Mouse (Mus musculus) kidney, postnatal 0 days (tissue): ENCODE data around the gene Aunip. TPM values are rescaled to one million over a fixed set of nuclear protein-coding genes. Genes with fewer than 3 reads are reported as not detected.

Experiments used
- ATAC-seq: fragments of 200-750 bp; cut with Nextera tagmentation; replicated peaks from 2 replicates; pipeline ENCODE4 v1.8.0; 2017; ENCODE audit warnings: low read depth, moderate number of reproducible peaks, moderate TSS enrichment, moderate library complexity; ENCODE audit not compliant: low FRiP score
- DNase-seq: peaks from one replicate; pipeline ENCODE4 v3.0.0-alpha.2; 2016; ENCODE audit warnings: low spot score
- H3K27ac ChIP-seq: fragments of 300-500 bp; sonication (generic); 2 replicates; pipeline ENCODE4 v1.5.1; 2014; ENCODE audit warnings: mild to moderate bottlenecking
- H3K27me3 ChIP-seq: fragments of 300-500 bp; sonication (generic); 2 replicates; pipeline ENCODE4 v1.6.1; 2014; ENCODE audit warnings: low read length, mixed read lengths; ENCODE audit not compliant: insufficient read depth
- H3K36me3 ChIP-seq: fragments of 300-500 bp; sonication (generic); 2 replicates; pipeline ENCODE4 v1.6.1; 2014; ENCODE audit warnings: low read length, mixed read lengths; ENCODE audit not compliant: insufficient read depth
- H3K4me1 ChIP-seq: fragments of 300-500 bp; sonication (generic); replicated peaks from 2 replicates; pipeline ENCODE4 v1.6.1; 2014; ENCODE audit warnings: antibody characterized with exemption, low read length, mixed read lengths; ENCODE audit not compliant: insufficient read depth
- H3K4me2 ChIP-seq: fragments of 300-500 bp; sonication (generic); 2 replicates; pipeline ENCODE4 v1.6.1; 2014; ENCODE audit warnings: mild to moderate bottlenecking, low read length, moderate library complexity, mixed read lengths
- H3K4me3 ChIP-seq: fragments of 300-500 bp; sonication (generic); replicated peaks from 2 replicates; pipeline ENCODE4 v1.5.1; 2014; ENCODE audit warnings: low read depth, low read length
- H3K9ac ChIP-seq: fragments of 300-500 bp; sonication (generic); 2 replicates; pipeline ENCODE4 v1.6.1; 2014; ENCODE audit warnings: low read depth, low read length
- H3K9me3 ChIP-seq: fragments of 300-500 bp; sonication (generic); replicated peaks from 2 replicates; pipeline ENCODE4 v1.6.1; 2016; ENCODE audit warnings: low read length, inconsistent platforms, mixed read lengths
- CTCF ChIP-seq: IDR thresholded peaks from 2 replicates; pipeline ENCODE4 v1.5.1; 2016; ENCODE audit warnings: antibody characterized with exemption, low read depth, mild to moderate bottlenecking, moderate library complexity
- WGBS: fragments of 180-500 bp; shearing (Covaris S2); extraction: QIAGEN DNeasy Blood & Tissue Kit; methylation state at CpG from one replicate; pipeline ENCODE4 v1.1.7; 2014; 5-methylcytosine and 5-hydroxymethylcytosine counted together
- microRNA-seq: library from miRNA; unstranded; fragments of <30 nt; microRNA quantifications from one replicate; pipeline ENCODE4, GENCODE M21; 2016
- polyA plus RNA-seq: library from polyadenylated mRNA; unstranded; fragments of >200 nt; fragmentation: Nextera tagmentation; extraction: Ambion mirVana; gene quantifications from 2 replicates; pipeline ENCODE4 v1.2.1, GENCODE M21; 2015

Gene Aunip
- polyA plus RNA-seq, 1 experiment from 2014 or later, result 5.2 TPM

DNA sequence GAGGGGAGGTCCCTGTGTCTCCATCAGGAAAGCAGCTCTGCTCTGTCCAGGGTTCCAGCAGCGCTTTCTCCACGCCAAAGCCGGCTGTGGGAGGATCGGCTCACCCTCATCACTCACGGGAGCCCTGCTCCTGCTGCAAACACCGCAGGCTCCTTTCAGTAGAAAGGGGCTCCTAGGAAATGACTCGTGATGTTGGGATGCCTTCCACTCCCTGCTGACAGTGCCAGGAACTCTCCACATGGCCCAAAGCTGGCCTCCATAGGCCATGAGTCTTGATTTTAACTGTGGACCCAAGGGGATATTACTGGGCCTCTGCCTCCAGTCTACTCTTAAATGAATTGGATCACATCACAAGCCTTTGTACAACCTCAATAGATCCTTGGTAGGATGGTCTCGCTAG lies 59.0 kb downstream of the Aunip start:
- no peak for ATAC-seq
- WGBS, result 70% methylated on average over 8 of the region's 8 CpGs
- H3K9ac ChIP-seq, result no peak overlapping the region
- no peaks in the 10 kb centered on the region for H3K27me3 ChIP-seq
- H3K9me3 ChIP-seq, result no peaks in the 10 kb centered on the region
- H3K4me1 ChIP-seq, result no peaks in the 10 kb centered on the region
- no peak for DNase-seq
- H3K27ac ChIP-seq, result no peak overlapping the region
- no peaks in the 10 kb centered on the region for H3K36me3 ChIP-seq
- H3K4me3 ChIP-seq, result no peak overlapping the region
- H3K4me2 ChIP-seq, result no peak overlapping the region
- TF ChIP-seq CTCF, result no peak

DNA sequence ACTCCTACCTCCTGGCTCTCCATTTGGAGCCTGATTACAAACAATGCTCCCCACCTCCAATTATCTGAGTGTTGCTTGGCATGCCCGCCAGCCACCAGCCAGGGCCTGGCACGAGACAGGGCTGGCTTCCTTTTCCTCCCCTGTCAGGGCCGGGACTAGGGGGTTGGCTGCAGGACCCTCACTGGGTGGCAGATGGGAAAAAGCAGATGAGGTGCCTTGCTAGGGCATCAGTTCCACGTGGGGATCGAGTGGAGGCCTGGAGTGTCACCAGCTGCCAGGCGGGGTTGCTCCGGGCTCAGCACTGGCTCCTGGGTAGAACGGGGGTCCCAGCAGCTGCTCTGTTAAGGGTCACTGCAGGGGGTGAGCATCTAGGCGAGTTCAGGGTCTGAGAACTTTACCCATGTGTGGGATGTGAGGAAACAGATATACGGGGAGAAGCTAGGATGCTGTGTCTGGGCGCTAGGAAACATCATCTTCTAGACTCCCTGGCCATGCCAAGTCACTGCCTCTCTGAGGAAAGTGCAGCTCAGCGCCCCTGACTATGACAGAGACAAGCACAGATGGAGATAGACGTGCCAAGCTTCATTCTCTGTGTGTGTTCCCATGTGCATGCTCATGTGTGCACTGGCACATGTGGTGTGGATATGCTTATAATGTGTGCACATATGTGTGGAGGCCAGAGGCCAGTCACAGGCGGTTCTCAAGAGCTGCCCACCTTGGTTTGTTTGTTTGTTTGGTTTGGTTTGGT lies 60.1 kb downstream of the Aunip start:
- no peak for TF ChIP-seq CTCF
- H3K4me3 ChIP-seq, result no peak overlapping the region
- 66% methylated on average over 14 of the region's 14 CpGs for WGBS
- H3K4me1 ChIP-seq, result no peaks in the 10 kb centered on the region
- H3K27me3 ChIP-seq, result no peaks in the 10 kb centered on the region
- H3K27ac ChIP-seq, result no peak overlapping the region
- no peaks in the 10 kb centered on the region for H3K9me3 ChIP-seq
- DNase-seq (no peak), ATAC-seq (no peak)
- no peak overlapping the region for H3K9ac ChIP-seq
- H3K36me3 ChIP-seq, result no peaks in the 10 kb centered on the region
- no peak overlapping the region for H3K4me2 ChIP-seq

DNA sequence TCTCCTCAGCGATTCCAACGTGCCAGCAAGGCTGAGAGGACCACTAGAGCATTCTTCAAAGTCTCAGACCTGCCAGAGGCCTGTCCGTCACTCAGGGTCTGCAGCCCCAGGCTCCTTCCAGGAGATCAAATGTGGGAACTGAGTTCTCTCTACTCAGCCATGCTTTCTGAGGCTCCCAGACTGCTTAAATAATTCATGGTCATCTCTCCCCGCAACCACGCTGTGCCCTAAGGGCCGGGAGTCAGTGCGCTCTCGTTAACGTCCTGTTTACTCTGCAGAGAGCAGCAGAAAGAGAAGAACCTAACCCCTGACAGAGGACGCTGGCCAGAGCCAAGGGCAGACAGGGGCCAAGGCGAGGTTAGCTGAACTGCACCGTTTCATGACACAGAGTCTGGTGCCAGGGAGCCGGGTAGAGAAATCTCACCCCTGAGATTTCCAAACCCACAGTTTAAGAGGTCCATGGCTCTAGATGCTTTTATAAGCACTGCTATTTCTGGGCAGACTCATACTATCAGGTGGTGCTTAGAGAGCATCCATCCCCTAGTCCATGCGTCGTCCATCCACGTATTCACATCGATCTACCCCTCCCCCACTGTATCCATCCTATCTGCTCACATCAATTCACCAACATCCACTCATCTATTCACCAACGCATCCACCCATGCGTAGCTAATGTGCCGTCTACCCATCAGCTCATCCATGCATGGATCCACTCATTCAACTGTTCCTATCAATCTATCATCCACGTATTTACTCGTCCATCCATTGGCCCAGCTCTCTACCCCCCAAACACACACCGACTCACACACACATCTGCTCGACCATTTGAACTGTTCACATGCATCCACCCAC lies 61.9 kb downstream of the Aunip start:
- TF ChIP-seq CTCF, result no peak
- Histone ChIP-seq H3K27me3 (no peaks in the 10 kb centered on the region), H3K4me1 (no peaks in the 10 kb centered on the region), H3K36me3 (no peaks in the 10 kb centered on the region), H3K4me3 (no peak overlapping the region), H3K4me2 (no peak overlapping the region), H3K27ac (no peak overlapping the region), H3K9ac (no peak overlapping the region), H3K9me3 (no peaks in the 10 kb centered on the region)
- DNase-seq (no peak), ATAC-seq (no peak)
- WGBS, result 65% methylated on average over 24 of the region's 24 CpGs

Small RNA genes within 50 kb of the gene (microRNA-seq; reads per million reads assigned to microRNA genes)
- gene Gm23634 (not detected), gene Mir6403 (not detected)

Other genes starting within 250 kb of the Aunip start
- gene Pdik1l, start 223.1 kb upstream of the Aunip start, polyA plus RNA-seq, result 12.5 and 14.1 TPM in 2 replicates
- gene Trim63, start 195.9 kb upstream of the Aunip start, polyA plus RNA-seq, result 2.4 and 2.7 TPM in 2 replicates
- 0.48 and 0.82 TPM in 2 replicates for gene Slc30a2, start 167.8 kb upstream of the Aunip start, polyA plus RNA-seq
- gene Extl1, start 127.1 kb upstream of the Aunip start, polyA plus RNA-seq, result 0.70 and 0.86 TPM in 2 replicates
- 22.7 and 24.4 TPM in 2 replicates for gene Pafah2, start 114.7 kb upstream of the Aunip start, polyA plus RNA-seq
- gene Stmn1, start 42.7 kb upstream of the Aunip start, polyA plus RNA-seq, result 926 and 1,019 TPM in 2 replicates
- gene Paqr7, start 14.3 kb upstream of the Aunip start, polyA plus RNA-seq, result 5.4 and 5.7 TPM in 2 replicates
- 137 and 141 TPM in 2 replicates for gene Mtfr1l, start 24.4 kb downstream of the Aunip start, polyA plus RNA-seq
- gene Selenon, start 41.2 kb downstream of the Aunip start, polyA plus RNA-seq, result 13.9 and 27.9 TPM in 2 replicates
- gene Man1c1, start 193.3 kb downstream of the Aunip start, polyA plus RNA-seq, result 3.2 and 3.4 TPM in 2 replicates